In the genomic region with DNA sequence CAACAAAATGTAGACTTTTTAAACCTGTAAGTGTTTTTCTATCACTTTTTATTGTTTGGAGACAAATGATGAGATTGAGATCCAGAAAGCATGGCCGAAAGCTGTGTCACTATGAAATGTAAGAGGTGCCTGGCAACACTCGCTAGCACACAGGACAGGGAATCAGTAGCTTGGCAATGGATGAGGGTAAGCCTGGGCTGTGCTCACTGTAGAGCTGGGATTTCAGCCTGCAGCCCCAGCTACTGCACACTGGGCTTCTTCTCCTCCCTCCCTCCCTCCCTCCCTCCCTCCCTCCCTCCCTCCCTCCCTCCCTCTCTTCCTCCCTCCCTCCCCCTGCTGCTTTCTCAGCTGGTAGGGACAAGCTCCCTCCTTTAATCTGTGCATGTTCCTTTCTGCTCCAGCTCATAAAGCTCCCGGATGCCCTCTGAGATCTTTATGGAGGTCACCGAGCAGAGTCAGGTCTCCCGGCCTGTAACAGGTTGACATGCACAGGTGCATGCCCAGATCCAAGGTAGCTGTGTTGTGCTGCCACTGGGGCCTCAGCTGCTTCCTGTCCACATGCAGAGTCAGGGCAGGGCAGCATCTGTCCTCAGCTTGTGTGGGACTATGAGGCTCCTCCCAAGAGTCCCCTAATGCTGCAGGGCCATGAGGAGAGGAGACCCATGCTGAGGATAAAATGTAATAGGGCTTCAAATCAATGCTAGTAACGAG, we compare ENCODE assay signal across 24 mouse cellular contexts.
A peak's percentile ranks its signal among the peaks of the same experiment; 100 is the strongest.
DNase-seq lines count a peak whose midpoint lies in the region; ATAC-seq and TF ChIP-seq lines count a peak whose summit lies in the region.
"Had no signal": no experiment of that assay in that cellular context is flagged by ENCODE, and none has a peak within 500 bp of the region (broad histone marks: within the 10 kb centered on the region; RNA-seq: fewer than 3 reads in every experiment).

No protein-coding gene starts in this region.

- peak; percentile 61 for ATAC-seq in kidney, embryonic 15.5 days (replicated peaks; ENCODE audit: low FRiP score)
- 0 out of 2 replicates have a peak, but pooled peaks have one; percentile 31 for ATAC-seq in forebrain, embryonic 16.5 days
- ATAC-seq: intestine, embryonic 16.5 days had no signal

- H3K4me3 ChIP-seq in gastrocnemius, adult 2 months, result no peak overlapping the region
- H3K4me3 ChIP-seq in kidney, embryonic 15.5 days (replicated peaks), result no peak overlapping the region
- H3K4me3 ChIP-seq in forebrain, embryonic 16.5 days (replicated peaks; ENCODE audit: low read length), result no peak overlapping the region
- H3K4me3 ChIP-seq in limb, embryonic 10.5 days, result no peak overlapping the region
- no peak overlapping the region for H3K4me3 ChIP-seq in thymus, adult 2 months (ENCODE audit: control insufficient read depth, insufficient read depth, low read length)
- H3K4me3 ChIP-seq: embryonic facial prominence, embryonic 15.5 days; heart, adult 2 months; left cerebral cortex, adult 2 months; megakaryocyte, embryonic 14.5 days; myocyte had no signal

- peak overlapping the region; percentile 28; the same call in 1 of the 2 replicates for H3K27ac ChIP-seq in gastrocnemius, adult 2 months
- H3K27ac ChIP-seq in kidney, embryonic 15.5 days, result no peak overlapping the region
- H3K27ac ChIP-seq in forebrain, embryonic 16.5 days (ENCODE audit: low read length), result no peak overlapping the region
- peak overlapping the region; percentile 19; the same call in 1 of the 2 replicates for H3K27ac ChIP-seq in limb, embryonic 10.5 days
- H3K27ac ChIP-seq in thymus, adult 2 months (ENCODE audit: control insufficient read depth, insufficient read depth, low read length), result no peak overlapping the region
- H3K27ac ChIP-seq: embryonic facial prominence, embryonic 15.5 days; heart, adult 2 months; left cerebral cortex, adult 2 months; stomach, postnatal 0 days had no signal

- no peak for TF ChIP-seq CTCF in gastrocnemius, adult 2 months (IDR thresholded peaks at IDR 0.05)
- TF ChIP-seq CTCF in thymus, adult 2 months (IDR thresholded peaks at IDR 0.05; ENCODE audit: borderline replicate concordance, control insufficient read depth, extremely low read depth, insufficient read depth, low read length, poor library complexity), result no peak

- no peak for TF ChIP-seq POLR2A in thymus, adult 2 months (IDR thresholded peaks at IDR 0.05; ENCODE audit: control insufficient read depth, extremely low read depth, insufficient read depth, low read length, poor library complexity)

- no peaks in the 10 kb centered on the region for H3K36me3 ChIP-seq in kidney, embryonic 15.5 days
- H3K36me3 ChIP-seq in forebrain, embryonic 16.5 days (ENCODE audit: control insufficient read depth, insufficient read depth), result no peaks in the 10 kb centered on the region
- H3K36me3 ChIP-seq in limb, embryonic 10.5 days, result no peaks in the 10 kb centered on the region
- H3K36me3 ChIP-seq in thymus, adult 2 months (ENCODE audit: control insufficient read depth, insufficient read depth, low read length), result no peaks in the 10 kb centered on the region
- H3K36me3 ChIP-seq: embryonic facial prominence, embryonic 15.5 days had no signal

- H3K9ac ChIP-seq in kidney, embryonic 15.5 days, result no peak overlapping the region
- H3K9ac ChIP-seq in forebrain, embryonic 16.5 days (replicated peaks; ENCODE audit: low read depth, low read length), result no peak overlapping the region
- H3K9ac ChIP-seq: embryonic facial prominence, embryonic 15.5 days had no signal

- H3K9me3 ChIP-seq in kidney, embryonic 15.5 days (replicated peaks), result no peaks in the 10 kb centered on the region
- H3K9me3 ChIP-seq in forebrain, embryonic 16.5 days (ENCODE audit: control insufficient read depth, low read length), result no peaks in the 10 kb centered on the region
- no peaks in the 10 kb centered on the region for H3K9me3 ChIP-seq in limb, embryonic 10.5 days (replicated peaks)
- H3K9me3 ChIP-seq: embryonic facial prominence, embryonic 15.5 days had no signal

- H3K4me2 ChIP-seq in kidney, embryonic 15.5 days, result no peak overlapping the region
- no peak overlapping the region for H3K4me2 ChIP-seq in forebrain, embryonic 16.5 days (ENCODE audit: low read length)
- H3K4me2 ChIP-seq: embryonic facial prominence, embryonic 15.5 days; liver, embryonic 11.5 days had no signal

- H3K4me1 ChIP-seq in kidney, embryonic 15.5 days, result no peaks in the 10 kb centered on the region
- peaks cover 5% of the 10 kb centered on the region; the same call in 1 of the 2 replicates for H3K4me1 ChIP-seq in forebrain, embryonic 16.5 days (replicated peaks; ENCODE audit: control insufficient read depth, insufficient read depth, low read length)
- peaks cover 28% of the 10 kb centered on the region for H3K4me1 ChIP-seq in limb, embryonic 10.5 days
- no peaks in the 10 kb centered on the region for H3K4me1 ChIP-seq in thymus, adult 2 months (replicated peaks; ENCODE audit: control insufficient read depth, insufficient read depth, low read length)
- H3K4me1 ChIP-seq: megakaryocyte, embryonic 14.5 days had no signal

- DNase-seq in gastrocnemius, adult 2 months, result peak; percentile 46
- no peak for DNase-seq in gastrocnemius, postnatal 36 days
- DNase-seq in kidney, adult 18-20 months, result no peak
- DNase-seq in limb, embryonic 10.5 days (ENCODE audit: low spot score), result no peak
- DNase-seq in thymus, adult 2 months, result no peak
- DNase-seq: adrenal gland, postnatal 25 days; B cell, adult 2 months; cerebellum, adult 11 months; cerebellum, postnatal 14 days; heart, adult 2 months; kidney, postnatal 4 days; layer of hippocampus, adult 9-11 months; left cerebral cortex, postnatal 4 days; lung, adult 18-20 months; right cerebral cortex, postnatal 4 days had no signal

- 45% methylated on average over 6 of the region's 6 CpGs for WGBS in kidney, embryonic 15.5 days
- WGBS in forebrain, embryonic 16.5 days, result 62% methylated on average over 6 of the region's 6 CpGs
- WGBS in limb, embryonic 10.5 days, result 70% methylated on average over 6 of the region's 6 CpGs
- 85% methylated on average over 6 of the region's 6 CpGs for whole genome bisulfite sequencing in thymus, adult 2 months

- no peaks in the 10 kb centered on the region for H3K27me3 ChIP-seq in kidney, embryonic 15.5 days
- H3K27me3 ChIP-seq in forebrain, embryonic 16.5 days (replicated peaks; ENCODE audit: control insufficient read depth, insufficient read depth, low read length), result no peaks in the 10 kb centered on the region
- no peaks in the 10 kb centered on the region for H3K27me3 ChIP-seq in limb, embryonic 10.5 days (ENCODE audit: low read depth, poor library complexity, severe bottlenecking)
- H3K27me3 ChIP-seq in thymus, adult 2 months (ENCODE audit: control insufficient read depth, insufficient read depth, low read length), result no peaks in the 10 kb centered on the region
- H3K27me3 ChIP-seq: embryonic facial prominence, embryonic 15.5 days had no signal

- intact Hi-C loops in gastrocnemius, adult 2 months (cut with DNase I), result no loop called here
- intact Hi-C loops in gastrocnemius, postnatal 36 days (cut with DNase I), result no loop called here

Comparison
In these comparisons a context has a peak if more than half of its experiments do, and no peak if none do; other contexts are left out.
1. H3K27ac ChIP-seq: peak in gastrocnemius, adult 2 months (single experiment) and limb, embryonic 10.5 days (single experiment); none in kidney, embryonic 15.5 days (single experiment), forebrain, embryonic 16.5 days (single experiment) and thymus, adult 2 months (single experiment).